Mouse (Mus musculus) liver, postnatal 0 days (tissue): ENCODE measurements at regions not wholly inside any gene's neighbourhood (a gene's known extent, or its start where the extent isn't known, plus 50 kb on each side); places are given as distances from the start of the nearest gene placed in this dataset.

Experiments used
- CTCF ChIP-seq: sonication (generic); IDR thresholded peaks from 2 replicates; pipeline ENCODE4 v1.5.1; 2016; ENCODE audit warnings: antibody characterized with exemption, low read depth
- EP300 ChIP-seq: IDR thresholded peaks from 2 replicates; pipeline ENCODE4 v1.6.1; 2016; ENCODE audit warnings: antibody characterized with exemption, low read depth, mild to moderate bottlenecking

DNA sequence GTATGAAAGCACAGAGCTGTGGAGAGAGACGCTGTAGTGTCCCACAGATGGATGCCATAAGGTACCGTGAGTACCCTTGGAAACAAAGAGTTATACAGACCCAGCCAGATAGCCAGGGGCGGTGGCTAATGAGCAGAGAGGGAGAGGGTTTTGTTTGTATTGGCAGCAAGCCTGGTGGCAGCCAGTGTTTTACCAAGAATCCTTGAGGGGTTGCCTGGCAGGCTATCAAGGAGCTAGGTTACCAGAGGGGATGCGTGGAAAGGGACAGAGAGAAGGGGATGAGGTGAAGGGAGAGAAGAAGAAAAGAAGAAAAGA, 262.7 kb downstream of the Matn1 start:
- TF ChIP-seq CTCF, result no peak
- TF ChIP-seq EP300, result no peak
